Mouse (Mus musculus) kidney, postnatal 0 days (tissue): ENCODE measurements around the gene Xrcc6. TPM values are rescaled to one million over a fixed set of nuclear protein-coding genes. Genes with fewer than 3 reads are reported as not detected.

Experiments
- ATAC-seq: fragments of 200-750 bp; cut with Nextera tagmentation; replicated peaks from 2 replicates; pipeline ENCODE4 v1.8.0; 2017; ENCODE audit warnings: low read depth, moderate number of reproducible peaks, moderate TSS enrichment, moderate library complexity; ENCODE audit not compliant: low FRiP score
- DNase-seq: peaks from one replicate; pipeline ENCODE4 v3.0.0-alpha.2; 2016; ENCODE audit warnings: low spot score
- H3K27ac ChIP-seq: fragments of 300-500 bp; sonication (generic); 2 replicates; pipeline ENCODE4 v1.5.1; 2014; ENCODE audit warnings: mild to moderate bottlenecking
- H3K27me3 ChIP-seq: fragments of 300-500 bp; sonication (generic); 2 replicates; pipeline ENCODE4 v1.6.1; 2014; ENCODE audit warnings: low read length, mixed read lengths; ENCODE audit not compliant: insufficient read depth
- H3K36me3 ChIP-seq: fragments of 300-500 bp; sonication (generic); 2 replicates; pipeline ENCODE4 v1.6.1; 2014; ENCODE audit warnings: low read length, mixed read lengths; ENCODE audit not compliant: insufficient read depth
- H3K4me1 ChIP-seq: fragments of 300-500 bp; sonication (generic); replicated peaks from 2 replicates; pipeline ENCODE4 v1.6.1; 2014; ENCODE audit warnings: antibody characterized with exemption, low read length, mixed read lengths; ENCODE audit not compliant: insufficient read depth
- H3K4me2 ChIP-seq: fragments of 300-500 bp; sonication (generic); 2 replicates; pipeline ENCODE4 v1.6.1; 2014; ENCODE audit warnings: mild to moderate bottlenecking, low read length, moderate library complexity, mixed read lengths
- H3K4me3 ChIP-seq: fragments of 300-500 bp; sonication (generic); replicated peaks from 2 replicates; pipeline ENCODE4 v1.5.1; 2014; ENCODE audit warnings: low read depth, low read length
- H3K9ac ChIP-seq: fragments of 300-500 bp; sonication (generic); 2 replicates; pipeline ENCODE4 v1.6.1; 2014; ENCODE audit warnings: low read depth, low read length
- H3K9me3 ChIP-seq: fragments of 300-500 bp; sonication (generic); replicated peaks from 2 replicates; pipeline ENCODE4 v1.6.1; 2016; ENCODE audit warnings: low read length, inconsistent platforms, mixed read lengths
- CTCF ChIP-seq: IDR thresholded peaks from 2 replicates; pipeline ENCODE4 v1.5.1; 2016; ENCODE audit warnings: antibody characterized with exemption, low read depth, mild to moderate bottlenecking, moderate library complexity
- WGBS: fragments of 180-500 bp; shearing (Covaris S2); extraction: QIAGEN DNeasy Blood & Tissue Kit; methylation state at CpG from one replicate; pipeline ENCODE4 v1.1.7; 2014; 5-methylcytosine and 5-hydroxymethylcytosine counted together
- polyA plus RNA-seq: library from polyadenylated mRNA; unstranded; fragments of >200 nt; fragmentation: Nextera tagmentation; extraction: Ambion mirVana; gene quantifications from 2 replicates; pipeline ENCODE4 v1.2.1, GENCODE M21; 2015

Xrcc6 gene
- polyA plus RNA-seq, 1 experiment from 2014 or later = 45.2 TPM

DNA sequence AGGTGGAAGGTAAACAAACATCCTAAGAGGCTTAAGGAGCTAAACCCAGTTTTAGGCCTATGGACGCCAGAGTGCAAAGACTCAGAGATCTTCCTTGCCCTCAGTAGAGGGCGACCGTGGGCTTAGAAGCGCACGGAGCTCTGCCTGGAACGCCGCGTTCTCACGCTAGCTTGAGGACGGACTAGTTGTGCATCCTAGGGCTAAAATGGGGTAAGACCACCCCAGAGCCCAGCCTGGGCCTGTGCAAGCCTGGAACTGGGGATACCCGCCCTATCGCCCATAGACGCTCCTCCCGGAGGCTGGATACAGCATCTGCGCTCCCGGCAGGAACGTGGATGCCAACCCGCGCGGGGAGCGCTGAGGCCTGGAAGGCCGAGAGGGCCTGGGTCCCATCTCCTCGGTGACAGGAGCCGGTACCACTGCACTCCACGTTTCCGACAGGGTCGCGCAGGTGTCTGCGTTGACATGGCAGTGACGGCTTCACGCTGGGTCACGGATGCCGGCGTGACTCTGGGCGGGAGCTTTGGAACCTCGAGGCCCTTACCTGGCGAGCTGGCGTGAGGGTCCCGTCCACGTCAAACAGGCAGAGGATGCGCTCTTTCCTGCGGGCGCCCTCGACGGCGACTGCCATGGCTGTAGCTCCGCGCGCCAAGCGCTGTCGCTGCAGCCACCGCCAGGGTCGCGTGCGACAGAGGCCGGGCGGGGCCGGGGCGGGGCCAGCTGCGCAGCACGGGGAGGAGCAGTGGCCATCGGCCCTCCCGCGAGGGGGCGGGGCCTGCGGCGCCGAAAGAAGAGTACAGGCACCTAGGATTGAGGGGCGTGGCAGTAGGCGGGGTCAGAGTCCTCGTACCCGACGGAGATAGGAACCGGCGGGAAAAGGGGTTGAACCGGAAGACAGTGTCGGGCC lies 27.2 kb upstream of the Xrcc6 start, which contains the start of gene Pmm1:
TSS of gene Pmm1 (minus strand) at position 760 of the 907 bp plus-strand sequence.
- H3K27ac ChIP-seq = peak within 1 kb of the TSS; percentile 82
- H3K9ac ChIP-seq = peak within 1 kb of the TSS; percentile 61
- TF ChIP-seq CTCF = peak; percentile 73
- no peaks in the 10 kb centered on the region for H3K9me3 ChIP-seq
- H3K4me2 ChIP-seq = peak within 1 kb of the TSS; percentile 79
- peaks cover 3% of the 10 kb centered on the region; the same call in 1 of the 2 replicates for H3K36me3 ChIP-seq
- WGBS = under 1% methylated on average over 77 of the region's 77 CpGs
- peak; percentile 99 for DNase-seq
- ATAC-seq = peak; percentile 98
- no peaks in the 10 kb centered on the region for H3K27me3 ChIP-seq
- no peaks in the 10 kb centered on the region; the same call in 1 of the 2 replicates for H3K4me1 ChIP-seq
- peak within 1 kb of the TSS; percentile 64 for H3K4me3 ChIP-seq

DNA sequence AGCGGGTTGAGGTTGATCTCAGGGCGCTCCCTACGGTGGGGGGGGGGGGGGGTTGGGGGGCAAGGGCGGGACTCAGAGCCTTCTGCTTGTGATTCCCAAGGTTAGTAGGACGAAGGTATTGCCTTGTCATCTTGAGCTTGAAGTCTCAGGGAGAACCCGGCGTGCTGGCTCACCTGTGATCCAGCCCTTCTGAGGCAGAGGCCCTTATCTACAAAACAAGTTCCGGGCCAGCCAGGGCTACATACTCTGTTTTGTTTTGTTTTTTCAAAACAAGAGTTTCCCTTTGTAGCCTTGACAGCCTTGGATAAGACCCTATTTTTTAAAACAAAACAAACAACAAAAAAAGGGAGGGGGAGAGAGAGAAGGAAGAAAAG lies 26.6 kb upstream of the Xrcc6 start:
- no peaks in the 10 kb centered on the region for H3K9me3 ChIP-seq
- peak overlapping the region; percentile 79 for H3K4me2 ChIP-seq
- WGBS = under 1% methylated on average over 8 of the region's 8 CpGs
- no peak for TF ChIP-seq CTCF
- 0 out of 2 replicates have a peak overlapping the region, but pooled peaks have one; percentile 8 for H3K27ac ChIP-seq
- H3K4me3 ChIP-seq = peak overlapping the region; percentile 64
- DNase-seq (no peak), ATAC-seq (no peak)
- H3K36me3 ChIP-seq = no peaks in the 10 kb centered on the region
- no peaks in the 10 kb centered on the region; the same call in 1 of the 2 replicates for H3K4me1 ChIP-seq
- H3K9ac ChIP-seq = no peak overlapping the region
- no peaks in the 10 kb centered on the region for H3K27me3 ChIP-seq

DNA sequence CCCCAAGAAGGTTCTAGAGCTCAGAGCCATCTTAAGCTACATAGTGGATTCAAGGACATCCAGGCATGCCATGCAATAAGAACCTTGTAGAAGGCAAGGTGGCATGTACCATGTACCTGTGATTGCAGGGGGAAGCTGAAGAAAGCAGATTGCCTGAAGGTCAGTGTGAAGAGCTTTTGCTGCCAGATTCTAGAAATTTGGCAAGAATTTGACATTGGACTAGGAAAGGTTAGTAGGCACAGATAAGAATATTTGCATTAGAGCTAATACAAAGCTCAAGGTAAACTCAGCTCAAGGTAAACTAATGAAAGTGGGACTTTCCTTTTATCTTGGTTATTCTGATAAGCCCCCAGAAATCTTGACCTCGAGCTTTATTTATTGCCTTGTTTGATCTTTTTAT lies 23.4 kb upstream of the Xrcc6 start:
- no peak for DNase-seq
- Histone ChIP-seq H3K4me2 (no peak overlapping the region), H3K4me1 (no peaks in the 10 kb centered on the region; the same call in 1 of the 2 replicates), H3K4me3 (no peak overlapping the region), H3K9ac (no peak overlapping the region), H3K27me3 (no peaks in the 10 kb centered on the region), H3K9me3 (no peaks in the 10 kb centered on the region), H3K36me3 (no peaks in the 10 kb centered on the region), H3K27ac (no peak overlapping the region)
- 24% methylated on average over 1 of the region's 1 CpGs for WGBS
- TF ChIP-seq CTCF = no peak
- no peak for ATAC-seq

DNA sequence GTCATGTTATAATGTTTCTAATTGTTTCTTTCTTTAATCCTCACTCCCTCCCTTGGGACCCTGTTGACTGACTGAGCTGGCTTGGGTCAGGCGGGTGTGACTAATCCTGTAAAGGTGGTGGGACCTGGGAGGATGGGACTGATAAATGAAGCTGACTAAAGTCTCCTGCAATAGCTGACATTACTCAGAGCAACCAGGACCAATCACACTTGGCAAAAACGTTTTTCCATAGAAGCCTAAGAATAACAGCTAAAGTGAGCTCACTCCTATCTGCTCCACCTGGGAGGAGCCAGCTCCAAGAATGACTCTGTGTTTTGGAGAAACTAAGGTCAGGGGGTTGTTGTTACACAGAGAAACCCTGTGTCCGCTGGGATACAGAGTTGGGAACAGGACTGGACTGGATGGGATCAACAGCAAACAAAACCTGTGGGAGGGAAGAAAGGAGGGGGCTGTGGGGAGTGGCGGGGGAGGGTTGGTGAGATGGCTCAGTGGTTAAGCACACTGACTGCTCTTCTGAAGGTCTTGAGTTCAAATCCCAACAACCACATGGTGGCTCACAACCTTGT lies 22.6 kb upstream of the Xrcc6 start:
- no peak overlapping the region for H3K4me2 ChIP-seq
- H3K9ac ChIP-seq = no peak overlapping the region
- no peak overlapping the region for H3K4me3 ChIP-seq
- no peaks in the 10 kb centered on the region for H3K27me3 ChIP-seq
- H3K4me1 ChIP-seq = no peaks in the 10 kb centered on the region; the same call in 1 of the 2 replicates
- no peak for TF ChIP-seq CTCF
- WGBS = 59% methylated on average over 4 of the region's 4 CpGs
- H3K9me3 ChIP-seq = no peaks in the 10 kb centered on the region
- DNase-seq (no peak), ATAC-seq (no peak)
- H3K36me3 ChIP-seq = no peaks in the 10 kb centered on the region
- H3K27ac ChIP-seq = no peak overlapping the region

DNA sequence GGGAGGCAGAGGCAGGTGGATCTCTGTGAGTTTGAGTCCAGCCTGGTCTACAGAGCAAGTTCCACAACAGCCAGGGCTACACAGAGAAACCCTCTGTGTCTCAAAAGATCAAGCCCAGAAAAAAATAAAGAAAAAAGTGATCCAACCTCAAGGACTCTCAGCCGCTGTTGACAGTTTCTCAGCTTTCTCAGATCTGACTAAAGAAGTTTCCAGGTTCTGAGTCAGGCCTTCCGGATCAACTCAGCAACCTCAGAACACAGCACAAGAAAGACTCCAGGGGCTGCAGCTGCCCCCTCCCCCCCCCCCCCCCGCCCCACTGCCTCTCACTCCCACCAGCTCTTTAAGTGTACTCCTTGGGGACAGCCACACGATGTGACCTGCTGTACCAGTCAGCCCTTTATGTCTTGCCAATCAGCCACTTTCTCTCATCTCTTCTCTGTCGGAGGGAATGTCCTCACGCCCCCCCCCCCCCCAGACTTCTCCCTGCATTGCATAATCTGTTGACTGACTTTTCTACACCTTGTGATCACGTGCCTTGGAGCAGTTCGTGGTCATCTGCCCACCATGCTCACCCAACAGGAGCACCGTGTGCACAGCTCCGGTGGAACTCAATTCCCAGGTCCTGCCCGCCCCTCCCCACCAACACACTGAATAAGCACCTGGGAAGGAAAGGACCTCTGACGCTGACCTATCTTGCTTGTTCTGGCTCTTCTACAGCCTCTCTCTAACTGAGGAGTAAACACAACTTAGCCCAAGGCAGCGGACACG lies 21.4 kb upstream of the Xrcc6 start:
- no peaks in the 10 kb centered on the region for H3K36me3 ChIP-seq
- H3K4me1 ChIP-seq = no peaks in the 10 kb centered on the region
- no peak for TF ChIP-seq CTCF
- H3K27me3 ChIP-seq = no peaks in the 10 kb centered on the region
- DNase-seq (no peak), ATAC-seq (no peak)
- H3K4me2 ChIP-seq = no peak overlapping the region
- no peak overlapping the region for H3K9ac ChIP-seq
- H3K4me3 ChIP-seq = no peak overlapping the region
- 69% methylated on average over 12 of the region's 14 CpGs for WGBS
- H3K27ac ChIP-seq = no peak overlapping the region
- H3K9me3 ChIP-seq = no peaks in the 10 kb centered on the region

DNA sequence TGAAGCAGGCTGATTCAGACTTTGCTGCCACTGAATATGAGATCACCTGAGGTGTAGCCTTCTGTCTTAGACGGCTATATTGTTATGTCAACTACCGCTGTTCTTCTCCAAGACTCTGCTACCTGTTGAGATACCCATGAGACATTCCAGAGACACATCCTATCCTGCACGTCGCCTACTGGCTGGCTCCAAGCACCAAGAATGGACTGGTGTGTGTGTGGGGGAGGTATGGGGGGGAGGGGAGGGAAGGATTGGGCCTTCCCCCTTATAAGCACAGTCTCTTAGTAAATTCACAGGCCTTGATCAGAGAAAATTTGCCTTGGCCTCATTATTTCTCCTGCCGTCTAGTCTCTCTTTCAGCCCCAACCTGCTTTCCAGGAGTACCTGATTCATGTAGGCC lies 19.8 kb upstream of the Xrcc6 start:
- no peak for TF ChIP-seq CTCF
- DNase-seq (no peak), ATAC-seq (no peak)
- no peaks in the 10 kb centered on the region for H3K4me1 ChIP-seq
- H3K27ac ChIP-seq = no peak overlapping the region
- H3K4me3 ChIP-seq = no peak overlapping the region
- WGBS = 87% methylated on average over 5 of the region's 5 CpGs
- H3K9me3 ChIP-seq = no peaks in the 10 kb centered on the region
- no peaks in the 10 kb centered on the region for H3K27me3 ChIP-seq
- no peak overlapping the region for H3K9ac ChIP-seq
- no peak overlapping the region for H3K4me2 ChIP-seq
- no peaks in the 10 kb centered on the region for H3K36me3 ChIP-seq
